Mouse (Mus musculus) ovary, adult 2 months (tissue): ENCODE measurements around the gene Vmn1r35. TPM values are rescaled to one million over a fixed set of nuclear protein-coding genes. Genes with fewer than 3 reads are reported as not detected.

Experiments used
- polyA plus RNA-seq: library from polyadenylated mRNA; depleted of rRNA; stranded (reverse); fragments of >200 nt; gene quantifications from 2 replicates; pipeline ENCODE4 v1.2.3, GENCODE M21; 2012; rRNA removed

The Vmn1r35 gene
- polyA plus RNA-seq, result not detected in 2 replicates

DNA sequence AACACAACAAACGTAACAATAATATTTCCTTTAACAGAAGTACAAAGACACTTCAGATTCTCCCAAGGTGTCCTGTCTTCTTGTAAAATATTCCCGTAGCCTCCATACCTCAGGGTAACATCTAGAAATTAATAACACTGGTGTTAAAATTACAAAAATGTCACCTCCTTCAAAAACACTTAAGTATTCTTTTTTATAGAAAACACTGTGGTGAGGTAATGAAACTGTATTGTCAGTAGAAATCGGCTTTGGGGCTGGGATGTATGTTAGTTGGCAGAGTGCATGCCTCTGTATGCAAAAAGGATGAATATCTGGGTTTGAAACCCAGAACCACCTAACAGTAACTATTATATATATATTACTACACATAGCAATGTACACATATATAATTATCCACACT is at the start of gene Vmn1r35:
Gene Vmn1r35, minus strand, starts transcription at position 101 of the 400 bp plus-strand sequence.

DNA sequence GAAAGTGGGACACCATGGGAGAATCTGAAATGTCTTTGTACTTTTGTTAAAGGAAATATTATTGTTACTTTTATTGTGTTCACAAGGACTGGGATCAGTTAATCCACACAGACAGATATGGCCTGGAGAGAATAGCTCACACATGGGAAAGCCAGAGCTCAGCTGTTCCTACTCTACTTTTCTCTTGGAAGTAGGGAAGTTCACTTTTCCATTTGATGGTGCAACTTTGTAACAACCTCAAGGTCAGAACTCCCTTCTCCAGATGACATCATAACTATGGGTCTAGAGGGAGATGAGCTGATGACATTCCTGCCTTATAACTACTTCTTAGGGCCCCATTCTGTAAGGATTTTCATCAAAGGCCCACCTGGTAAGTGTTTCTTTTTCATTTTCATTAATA is 43.4 kb upstream of the Vmn1r35 start, which contains the start of gene Vmn1r37:
Gene Vmn1r37, plus strand, starts transcription at position 301 of the 400 bp plus-strand sequence.

GRCm38 (mm10) chr6:66719068-66719467 is 33.4 kb upstream of the Vmn1r35 start, which contains the start of gene Vmn1r36:
Vmn1r36 (minus strand) TSS chr6:66719168.

GRCm38 (mm10) chr6:66643779-66644178 is 41.9 kb downstream of the Vmn1r35 start, which contains the start of gene Vmn1r34:
Vmn1r34 (minus strand) TSS chr6:66643879.

Other genes with a start within 250 kb of the Vmn1r35 start
- gene Mad2l1, start 150.5 kb downstream of the Vmn1r35 start, polyA plus RNA-seq, result 3.2 and 6.1 TPM in 2 replicates
- not detected in 2 replicates for gene Vmn1r32, start 125.8 kb downstream of the Vmn1r35 start, polyA plus RNA-seq
- not detected in 2 replicates for gene Vmn1r33, start 67.6 kb downstream of the Vmn1r35 start, polyA plus RNA-seq
- gene Vmn1r34, start 42.0 kb downstream of the Vmn1r35 start, polyA plus RNA-seq, result not detected in 2 replicates
- not detected in 2 replicates for gene Vmn1r36, start 33.3 kb upstream of the Vmn1r35 start, polyA plus RNA-seq
- gene Vmn1r37, start 43.5 kb upstream of the Vmn1r35 start, polyA plus RNA-seq, result not detected in 2 replicates
- not detected in 2 replicates for gene Vmn1r38, start 96.7 kb upstream of the Vmn1r35 start, polyA plus RNA-seq
- not detected in 2 replicates for gene Vmn1r39, start 124.7 kb upstream of the Vmn1r35 start, polyA plus RNA-seq
- 27.3 and 27.9 TPM in 2 replicates for gene Gng12, start 210.5 kb upstream of the Vmn1r35 start, polyA plus RNA-seq